In genomic region chr2:119898141-119898594, GRCm38 (mm10) we compare ENCODE assay signal across 8 mouse cellular contexts. TPM values are rescaled to one million over a fixed set of nuclear protein-coding genes. Genes with fewer than 3 reads are reported as not detected.
A peak's percentile ranks its signal among the peaks of the same experiment; 100 is the strongest.
DNase-seq lines count a peak whose midpoint lies in the region; ATAC-seq and TF ChIP-seq lines count a peak whose summit lies in the region.

No protein-coding gene starts in this region.

- DNase-seq in layer of hippocampus, adult 11-12 months (ENCODE audit: low spot score): peak; percentile 48
- no peak for DNase-seq in layer of hippocampus, adult 9-10 months (ENCODE audit: low spot score)
- DNase-seq in heart, adult 18-20 months: peak; percentile 71 to 83
- DNase-seq in kidney, adult 18-20 months: peak; percentile 81
- peak; percentile 48 for DNase-seq in limb, embryonic 14.5 days (ENCODE audit: low spot score)
- peak; percentile 32 to 70 for DNase-seq in spleen, postnatal 10 days (ENCODE audit: low spot score in 2 of 2)

- peak overlapping the region; percentile 61 for H3K4me3 ChIP-seq in embryonic facial prominence, embryonic 13.5 days
- peak overlapping the region; percentile 50 for H3K4me3 ChIP-seq in limb, embryonic 14.5 days (replicated peaks; ENCODE audit: low read length)
- peak overlapping the region; percentile 70 for H3K4me3 ChIP-seq in midbrain, embryonic 16.5 days (ENCODE audit: low read depth, low read length)

- peaks cover 14% of the 10 kb centered on the region for H3K4me1 ChIP-seq in embryonic facial prominence, embryonic 13.5 days
- H3K4me1 ChIP-seq in limb, embryonic 14.5 days (ENCODE audit: control insufficient read depth, insufficient read depth, low read length): peaks cover 13% of the 10 kb centered on the region
- peaks cover 18% of the 10 kb centered on the region for H3K4me1 ChIP-seq in midbrain, embryonic 16.5 days (ENCODE audit: control insufficient read depth, insufficient read depth, low read length)

- no peak for TF ChIP-seq POLR2A in limb, embryonic 14.5 days (IDR thresholded peaks at IDR 0.05; ENCODE audit: borderline replicate concordance, extremely low read depth, insufficient read depth, insufficient read length)

- peak overlapping the region; percentile 95 for H3K4me2 ChIP-seq in embryonic facial prominence, embryonic 13.5 days
- H3K4me2 ChIP-seq in limb, embryonic 14.5 days (replicated peaks; ENCODE audit: low read depth, low read length, severe bottlenecking): peak overlapping the region; percentile 89
- peak overlapping the region; percentile 99 for H3K4me2 ChIP-seq in midbrain, embryonic 16.5 days (ENCODE audit: low read length)

- peak overlapping the region; percentile 75 for H3K9ac ChIP-seq in embryonic facial prominence, embryonic 13.5 days
- peak overlapping the region; percentile 60 for H3K9ac ChIP-seq in limb, embryonic 14.5 days (ENCODE audit: low read depth, low read length, severe bottlenecking)
- peak overlapping the region; percentile 63 for H3K9ac ChIP-seq in midbrain, embryonic 16.5 days (ENCODE audit: low read depth, low read length)

- H3K36me3 ChIP-seq in embryonic facial prominence, embryonic 13.5 days: peaks cover 7% of the 10 kb centered on the region
- peaks cover 9% of the 10 kb centered on the region for H3K36me3 ChIP-seq in limb, embryonic 14.5 days (ENCODE audit: control insufficient read depth, insufficient read depth, low read length)
- no peaks in the 10 kb centered on the region for H3K36me3 ChIP-seq in midbrain, embryonic 16.5 days (ENCODE audit: control insufficient read depth, insufficient read depth, low read length)

- no peak for ATAC-seq in embryonic facial prominence, embryonic 13.5 days (ENCODE audit: insufficient number of reproducible peaks, insufficient read depth, low FRiP score, low TSS enrichment, low read depth)
- ATAC-seq in limb, embryonic 14.5 days (ENCODE audit: low FRiP score, low read depth): no peak
- no peak for ATAC-seq in midbrain, embryonic 16.5 days

- no peaks in the 10 kb centered on the region for H3K9me3 ChIP-seq in embryonic facial prominence, embryonic 13.5 days
- H3K9me3 ChIP-seq in limb, embryonic 14.5 days (ENCODE audit: control insufficient read depth, low read length): no peaks in the 10 kb centered on the region
- no peaks in the 10 kb centered on the region for H3K9me3 ChIP-seq in midbrain, embryonic 16.5 days (replicated peaks; ENCODE audit: control insufficient read depth, low read length, poor library complexity, severe bottlenecking)

- H3K27ac ChIP-seq in embryonic facial prominence, embryonic 13.5 days: no peak overlapping the region
- H3K27ac ChIP-seq in limb, embryonic 14.5 days (replicated peaks; ENCODE audit: low read depth, low read length): no peak overlapping the region
- H3K27ac ChIP-seq in midbrain, embryonic 16.5 days (ENCODE audit: low read length): no peak overlapping the region

- H3K27me3 ChIP-seq in embryonic facial prominence, embryonic 13.5 days: no peaks in the 10 kb centered on the region
- H3K27me3 ChIP-seq in limb, embryonic 14.5 days (ENCODE audit: control insufficient read depth, insufficient read depth, low read length): no peaks in the 10 kb centered on the region
- no peaks in the 10 kb centered on the region for H3K27me3 ChIP-seq in midbrain, embryonic 16.5 days (ENCODE audit: control insufficient read depth, insufficient read depth, low read depth, low read length)

- WGBS in embryonic facial prominence, embryonic 13.5 days: 9% methylated on average over 19 of the region's 19 CpGs
- WGBS in limb, embryonic 14.5 days: 8% methylated on average over 19 of the region's 19 CpGs
- WGBS in midbrain, embryonic 16.5 days: 5% methylated on average over 19 of the region's 19 CpGs

RNA-seq across cellular contexts. Expression of gene Mga, which starts 1.1 kb away (rescaled TPM):
- polyA plus RNA-seq in embryonic facial prominence, embryonic 13.5 days (2015; fragmentation: Nextera tagmentation; extraction: Ambion mirVana): 34.0 and 39.3 TPM in 2 replicates
- 10 to 100 TPM; 28.3 to 37.8 TPM for total RNA-seq in heart, adult 18-20 months (2021)
- 27.3 and 30.9 TPM in 2 replicates for polyA plus RNA-seq in limb, embryonic 14.5 days (2012; rRNA removed)
- polyA plus RNA-seq in limb, embryonic 14.5 days (2014; fragmentation: Nextera tagmentation; extraction: Ambion mirVana): 38.4 and 42.3 TPM in 2 replicates
- polyA plus RNA-seq in midbrain, embryonic 16.5 days (2015; fragmentation: Nextera tagmentation; extraction: Ambion mirVana): 24.0 and 26.6 TPM in 2 replicates
